Mouse (Mus musculus) MEL-GATA-1-ER (cell line): Measurements from ENCODE around the gene Cdc37.
A peak's percentile ranks its signal among the peaks of the same experiment; 100 is the strongest.

ENCODE experiments used
- DNase-seq: peaks from one replicate; pipeline ENCODE4 v3.0.0-alpha.2; 2012; ENCODE audit warnings: low read depth; ENCODE audit errors: extremely low read depth

The Cdc37 gene

GRCm38 (mm10) chr9:21167140-21168097 lies 17.6 kb upstream of the Cdc37 start:
- no peak for DNase-seq

GRCm38 (mm10) chr9:21166516-21166915 lies 16.7 kb upstream of the Cdc37 start:
- no peak for DNase-seq

DNA sequence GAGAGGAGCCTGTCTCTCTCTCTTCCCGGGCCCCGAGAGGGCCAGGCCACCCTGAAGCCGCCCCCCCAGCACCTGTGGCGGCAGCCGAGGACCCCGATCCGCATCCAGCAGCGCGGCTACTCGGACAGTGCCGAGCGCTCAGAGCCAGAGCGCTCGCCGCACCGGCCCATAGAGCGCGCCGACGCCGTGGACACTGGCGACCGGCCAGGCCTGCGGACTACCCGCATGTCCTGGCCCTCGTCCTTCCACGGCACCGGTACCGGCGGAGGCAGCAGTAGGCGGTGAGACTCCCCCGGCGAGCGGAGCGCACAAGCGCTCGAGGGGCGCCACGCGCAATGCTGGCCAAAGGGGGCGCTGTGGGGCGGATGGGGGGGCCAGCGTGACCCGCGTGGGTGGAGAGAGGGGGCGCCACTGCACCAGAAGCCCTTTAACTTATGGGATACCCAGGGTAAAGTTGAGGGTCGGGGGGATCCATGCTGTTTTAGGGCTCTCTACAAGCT lies 16.2 kb upstream of the Cdc37 start:
- no peak for DNase-seq

DNA sequence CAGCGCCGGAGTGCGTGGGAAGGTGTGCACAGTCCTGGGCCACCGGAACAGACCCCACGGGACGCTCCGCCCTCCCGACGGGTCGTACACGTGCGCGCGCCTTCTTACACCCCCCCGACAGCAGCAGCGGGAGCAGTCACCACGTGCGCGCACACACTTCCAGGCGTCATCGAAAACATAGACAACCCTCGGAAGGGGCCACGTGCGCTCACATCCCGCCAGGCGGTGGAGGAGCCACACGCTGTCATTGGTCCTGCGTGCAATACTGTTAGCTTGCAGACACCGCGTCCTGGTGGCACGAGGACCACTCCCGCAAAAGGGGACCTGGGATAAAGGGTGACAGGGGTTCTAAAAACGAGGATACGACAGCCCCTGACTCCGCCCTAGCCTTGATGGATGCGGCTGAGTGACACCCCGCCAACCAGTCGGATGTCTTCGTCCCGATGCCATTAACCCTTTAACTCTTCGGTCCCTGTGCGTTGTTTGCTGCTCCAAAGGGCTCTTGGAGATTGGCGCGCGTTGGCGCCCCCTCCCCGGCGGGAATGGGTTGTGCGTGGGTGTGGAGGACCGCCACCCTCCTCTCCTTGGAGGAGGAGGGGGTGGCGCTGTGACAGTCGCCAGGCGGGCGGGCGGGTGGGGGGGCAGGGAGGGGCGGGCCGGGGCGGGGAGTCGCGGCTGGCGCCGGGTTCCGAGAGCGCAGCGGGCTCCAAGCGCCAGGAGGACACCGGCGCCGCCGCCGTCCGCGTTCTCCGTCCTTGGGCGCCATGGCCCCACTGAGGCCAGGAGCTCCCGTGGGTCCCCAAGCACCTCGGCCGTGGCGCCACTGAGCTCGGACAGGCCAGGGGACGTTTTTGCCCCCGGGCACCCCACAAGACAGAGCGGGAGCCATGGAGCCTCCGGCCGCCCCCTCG lies 15.5 kb upstream of the Cdc37 start, which contains the start of gene Pde4a:
Gene Pde4a, plus strand, starts transcription at position 674 of the 911 bp plus-strand sequence.
- peak; percentile 93 for DNase-seq

DNA sequence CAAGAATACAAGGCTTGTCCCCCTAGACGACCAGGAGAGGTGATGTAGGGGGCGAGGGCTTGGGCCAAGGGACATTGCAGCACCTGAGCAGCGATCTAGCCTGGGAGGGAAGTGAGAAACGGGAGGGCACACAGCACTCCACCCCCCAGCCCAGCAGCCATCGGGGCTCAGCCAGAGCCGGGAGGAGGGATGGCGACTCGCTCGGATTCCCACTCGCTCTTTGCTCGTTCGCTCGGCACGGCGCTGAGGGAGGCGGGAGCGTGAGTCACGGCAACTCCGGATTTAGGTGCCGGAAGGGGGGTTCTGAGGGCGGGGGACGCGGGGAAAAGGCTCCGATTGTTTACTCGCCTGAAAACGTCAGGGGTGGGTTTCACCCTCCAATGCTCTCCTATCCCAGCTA lies 14.3 kb upstream of the Cdc37 start:
- DNase-seq, result no peak

GRCm38 (mm10) chr9:21163086-21164050 lies 13.6 kb upstream of the Cdc37 start:
- DNase-seq, result no peak

DNA sequence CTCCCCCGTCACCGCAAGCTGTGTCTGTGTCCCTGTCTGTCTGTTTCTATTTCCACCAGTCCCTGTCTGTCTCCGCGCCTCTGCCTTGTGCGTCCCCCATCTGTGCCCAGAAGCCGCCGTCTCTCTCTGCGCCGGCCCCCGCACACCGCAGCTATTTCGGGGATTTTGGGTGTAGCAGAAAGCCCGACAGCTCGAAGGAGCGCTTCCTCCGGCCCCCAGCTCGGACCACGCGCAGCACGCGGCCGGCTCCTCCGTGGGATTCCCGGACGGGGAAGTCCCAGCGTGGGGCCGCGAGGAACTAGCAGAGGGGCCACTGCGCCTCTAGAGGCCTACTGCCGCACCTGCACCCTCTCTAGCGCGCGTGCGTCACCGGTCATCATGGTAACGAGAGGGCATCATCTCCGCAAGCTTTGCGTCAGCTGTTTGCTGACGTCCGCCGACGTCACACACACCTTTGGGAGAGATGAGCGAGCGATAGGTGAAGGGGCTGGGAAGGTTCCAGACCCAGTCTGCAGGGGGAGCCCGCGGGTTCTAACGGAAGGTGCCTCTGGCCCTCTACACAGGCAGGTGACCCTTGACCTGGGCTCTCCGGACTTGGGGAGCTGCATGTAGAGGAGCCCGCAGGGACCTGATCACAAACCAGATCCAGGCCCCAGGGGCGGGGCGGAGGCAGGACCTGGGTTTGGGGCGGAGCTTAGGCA lies 11.6 kb upstream of the Cdc37 start:
- DNase-seq, result peak; percentile 74

GRCm38 (mm10) chr9:21154787-21155186 lies 5.0 kb upstream of the Cdc37 start:
- no peak for DNase-seq

GRCm38 (mm10) chr9:21153833-21154232 lies 4.1 kb upstream of the Cdc37 start:
- DNase-seq, result no peak

- DNase-seq, result no peak
Observed at GRCm38 (mm10) chr9:21153331-21153730, 3.5 kb upstream of the Cdc37 start.

DNA sequence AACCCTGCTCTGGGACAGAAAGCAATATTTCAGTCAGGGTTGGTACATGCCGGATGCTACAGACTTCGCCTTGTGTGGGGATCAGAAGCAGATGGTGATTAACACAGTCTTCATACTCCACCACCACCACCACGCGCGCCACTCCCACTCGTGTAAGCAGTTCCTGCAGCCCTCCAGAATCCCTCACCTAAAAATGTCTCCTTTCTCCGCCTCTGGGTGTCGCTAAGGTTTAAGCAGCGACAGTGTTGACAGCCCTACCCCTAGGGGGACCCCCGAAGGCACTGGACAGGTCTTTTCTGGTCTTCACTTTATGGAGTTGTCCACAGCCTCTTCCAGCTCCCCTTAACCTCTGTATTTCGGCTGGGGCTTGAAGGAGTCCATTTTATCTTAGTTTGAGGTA lies 2.9 kb upstream of the Cdc37 start:
- no peak for DNase-seq

- no peak for DNase-seq
Observed at GRCm38 (mm10) chr9:21149077-21149653, 617 bp downstream of the Cdc37 start.

GRCm38 (mm10) chr9:21148427-21148826 lies 1.4 kb downstream of the Cdc37 start:
- no peak for DNase-seq

GRCm38 (mm10) chr9:21146722-21147121 lies 3.1 kb downstream of the Cdc37 start:
- DNase-seq, result no peak

- no peak for DNase-seq
Observed at GRCm38 (mm10) chr9:21145431-21145830, 4.4 kb downstream of the Cdc37 start.

DNA sequence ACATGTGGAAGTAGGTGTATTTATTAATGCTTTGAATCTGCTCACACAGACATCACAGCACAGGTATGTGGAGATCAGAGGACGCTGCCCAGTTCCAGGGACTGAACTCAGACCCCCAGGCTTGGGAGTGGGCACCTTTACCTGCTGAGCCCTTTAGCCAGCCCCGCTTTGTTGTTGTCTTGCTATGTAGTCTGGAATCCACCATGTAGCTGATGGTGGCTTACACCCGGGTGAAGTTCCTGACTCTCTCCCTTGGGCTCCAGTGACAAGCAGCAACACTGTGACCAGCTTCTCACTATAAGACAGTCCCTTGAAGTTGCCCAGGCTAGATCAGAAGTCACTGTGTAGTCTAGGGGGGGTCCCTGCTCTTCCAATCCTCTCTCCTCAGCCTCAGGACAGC lies 5.4 kb downstream of the Cdc37 start:
- DNase-seq, result no peak

DNA sequence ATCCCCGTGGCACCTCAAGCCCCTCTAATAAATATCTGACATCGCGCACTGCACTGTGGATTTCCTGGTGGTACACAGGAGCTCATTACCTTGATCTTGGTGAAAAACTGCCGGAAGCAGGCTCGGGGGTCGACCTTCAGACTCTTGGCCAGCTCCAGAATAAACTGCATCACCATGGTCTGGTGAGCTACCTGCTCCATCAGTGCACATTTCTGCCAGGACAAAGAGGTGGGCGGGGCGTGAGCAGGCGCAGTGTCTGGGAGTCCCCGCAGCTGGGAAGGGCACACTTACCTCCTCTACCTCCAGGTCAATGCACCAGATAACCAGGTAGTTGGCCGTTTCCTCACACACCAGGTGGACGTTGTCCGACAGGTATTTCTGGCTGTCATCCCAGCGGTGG lies 7.9 kb downstream of the Cdc37 start:
- no peak for DNase-seq

GRCm38 (mm10) chr9:21138386-21138785 lies 11.4 kb downstream of the Cdc37 start:
- no peak for DNase-seq

GRCm38 (mm10) chr9:21137229-21137628 lies 12.6 kb downstream of the Cdc37 start:
- peak; percentile 52 for DNase-seq

- DNase-seq, result no peak
Observed at GRCm38 (mm10) chr9:21136401-21136800, 13.4 kb downstream of the Cdc37 start.
